Comparison of ENCODE assay signal across 7 mouse cellular contexts in the genomic region with DNA sequence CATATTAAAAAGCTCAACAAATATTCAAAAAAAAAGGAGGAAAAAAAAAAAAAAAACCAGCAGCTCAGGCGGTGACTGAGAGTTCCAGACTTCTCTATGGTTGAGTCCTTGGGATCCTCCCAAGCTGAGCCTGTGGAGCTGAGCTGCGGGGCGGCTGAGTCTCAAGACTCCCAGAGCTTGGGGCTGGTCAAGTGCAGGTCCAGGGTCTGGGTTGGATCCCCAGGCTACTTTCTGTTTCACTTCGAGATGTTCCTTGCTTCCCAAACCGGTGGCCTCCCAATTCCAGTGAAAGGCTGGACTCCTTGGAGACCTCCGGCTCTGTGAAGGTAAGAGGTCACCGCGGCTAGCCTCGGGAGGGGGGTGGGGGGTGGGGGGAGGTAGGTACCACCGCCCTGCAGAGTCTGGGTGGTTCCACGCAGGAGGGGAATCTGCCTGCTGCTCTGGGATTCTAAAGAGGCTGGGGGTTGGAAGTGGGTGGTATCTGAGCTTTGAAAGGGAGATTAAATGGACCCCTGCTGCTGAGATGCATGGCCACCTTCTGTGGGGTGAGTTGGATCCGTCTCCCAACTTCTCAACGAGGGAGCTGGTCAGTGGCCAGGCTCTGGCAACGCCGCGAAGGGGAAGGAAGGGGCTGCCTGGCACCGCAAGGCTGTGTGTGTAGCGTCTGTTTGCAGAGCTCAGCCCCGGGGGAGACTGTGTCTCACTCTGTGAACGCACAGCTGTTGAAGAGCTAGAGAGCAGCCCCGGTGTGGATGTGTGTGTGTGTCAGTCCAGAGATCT.
DNase-seq lines count a peak whose midpoint lies in the region; ATAC-seq and TF ChIP-seq lines count a peak whose summit lies in the region.

No protein-coding gene starts in this region.

- peak; percentile 47 for TF ChIP-seq POLR2A in embryonic fibroblast, embryonic 13.5 days (IDR thresholded peaks at IDR 0.05; ENCODE audit: low read depth, low read length)
- no peak for TF ChIP-seq POLR2A in liver, adult 2 months (IDR thresholded peaks at IDR 0.05; ENCODE audit: extremely low read depth, insufficient read depth, low read length)

- H3K4me3 ChIP-seq in embryonic fibroblast, embryonic 13.5 days (ENCODE audit: insufficient read depth, low read length): peak overlapping the region; percentile 47
- H3K4me3 ChIP-seq in heart, embryonic 14.5 days (ENCODE audit: control insufficient read depth in 1 of 2, insufficient read depth in 1 of 2, low read depth in 1 of 2, low read length in 2 of 2): peak overlapping the region; percentile 57 to 85
- H3K4me3 ChIP-seq in kidney, postnatal 0 days (replicated peaks; ENCODE audit: low read depth, low read length): peak overlapping the region; percentile 38
- peak overlapping the region; percentile 75 for H3K4me3 ChIP-seq in liver, adult 2 months (ENCODE audit: insufficient read depth, low read depth, low read length)
- peak overlapping the region; percentile 28 for H3K4me3 ChIP-seq in midbrain, embryonic 16.5 days (ENCODE audit: low read depth, low read length)

- H3K27me3 ChIP-seq in heart, embryonic 14.5 days (ENCODE audit: control insufficient read depth, insufficient read depth, low read length): no peaks in the 10 kb centered on the region
- no peaks in the 10 kb centered on the region for H3K27me3 ChIP-seq in kidney, postnatal 0 days (ENCODE audit: insufficient read depth, low read length)
- H3K27me3 ChIP-seq in liver, adult 2 months (ENCODE audit: control insufficient read depth, insufficient read depth, low read length): 0 out of 2 replicates have a peak, but pooled peaks cover 4% of the 10 kb centered on the region
- H3K27me3 ChIP-seq in midbrain, embryonic 16.5 days (ENCODE audit: control insufficient read depth, insufficient read depth, low read depth, low read length): no peaks in the 10 kb centered on the region

- no peaks in the 10 kb centered on the region for H3K9me3 ChIP-seq in heart, embryonic 14.5 days (ENCODE audit: control insufficient read depth, low read length)
- no peaks in the 10 kb centered on the region for H3K9me3 ChIP-seq in kidney, postnatal 0 days (replicated peaks; ENCODE audit: low read length)
- no peaks in the 10 kb centered on the region for H3K9me3 ChIP-seq in midbrain, embryonic 16.5 days (replicated peaks; ENCODE audit: control insufficient read depth, low read length, poor library complexity, severe bottlenecking)

- peak; percentile 12 for DNase-seq in c-Kit-positive CD71-negative TER-119-negative erythroid progenitor cells, embryonic 14.5 days (ENCODE audit: low read depth)
- DNase-seq in kidney, postnatal 0 days (ENCODE audit: low spot score): peak; percentile 73
- DNase-seq in liver, adult 2 months (ENCODE audit: extremely low read depth, low read depth, low spot score): peak; percentile 1
- peak; percentile 22 to 70 for DNase-seq in spleen, postnatal 4 days (ENCODE audit: low spot score in 2 of 2)

- peak overlapping the region; percentile 85 for H3K4me2 ChIP-seq in heart, embryonic 14.5 days (ENCODE audit: low read length)
- H3K4me2 ChIP-seq in kidney, postnatal 0 days (ENCODE audit: low read length): peak overlapping the region; percentile 73
- H3K4me2 ChIP-seq in midbrain, embryonic 16.5 days (ENCODE audit: low read length): peak overlapping the region; percentile 56

- no peaks in the 10 kb centered on the region for H3K79me2 ChIP-seq in liver, adult 2 months (ENCODE audit: control insufficient read depth, insufficient read depth, low read length)

- H3K27ac ChIP-seq in embryonic fibroblast, embryonic 13.5 days (ENCODE audit: insufficient read depth, low read length): peak overlapping the region; percentile 45
- H3K27ac ChIP-seq in heart, embryonic 14.5 days (replicated peaks in 1 of 2; ENCODE audit: control insufficient read depth in 1 of 2, insufficient read depth in 1 of 2, low read depth in 2 of 2, low read length in 2 of 2): peak overlapping the region; percentile 7 to 27; a peak in 2 of 4 replicates
- H3K27ac ChIP-seq in kidney, postnatal 0 days: no peak overlapping the region
- H3K27ac ChIP-seq in liver, adult 2 months (replicated peaks; ENCODE audit: insufficient read depth, low read depth, low read length): 0 out of 2 replicates have a peak overlapping the region, but pooled peaks have one; percentile 24
- H3K27ac ChIP-seq in midbrain, embryonic 16.5 days (ENCODE audit: low read length): no peak overlapping the region

- peak; percentile 59 for ATAC-seq in heart, embryonic 14.5 days (ENCODE audit: insufficient number of reproducible peaks, insufficient read depth, low FRiP score, low read depth)
- ATAC-seq in kidney, postnatal 0 days (replicated peaks; ENCODE audit: low FRiP score, low read depth): 0 out of 2 replicates have a peak, but pooled peaks have one; percentile 21
- peak; percentile 88 for ATAC-seq in midbrain, embryonic 16.5 days

- H3K36me3 ChIP-seq in heart, embryonic 14.5 days (ENCODE audit: control insufficient read depth, insufficient read depth, low read length): no peaks in the 10 kb centered on the region
- H3K36me3 ChIP-seq in kidney, postnatal 0 days (ENCODE audit: insufficient read depth, low read length): no peaks in the 10 kb centered on the region
- H3K36me3 ChIP-seq in liver, adult 2 months (ENCODE audit: control insufficient read depth, insufficient read depth, low read length): no peaks in the 10 kb centered on the region
- H3K36me3 ChIP-seq in midbrain, embryonic 16.5 days (ENCODE audit: control insufficient read depth, insufficient read depth, low read length): no peaks in the 10 kb centered on the region

- no peak for TF ChIP-seq CTCF in embryonic fibroblast, embryonic 13.5 days (IDR thresholded peaks at IDR 0.05; ENCODE audit: borderline replicate concordance, insufficient read depth, low read length)
- TF ChIP-seq CTCF in kidney, postnatal 0 days (IDR thresholded peaks at IDR 0.05; ENCODE audit: low read depth): no peak
- no peak for TF ChIP-seq CTCF in liver, adult 2 months (IDR thresholded peaks at IDR 0.05; ENCODE audit: low read depth, low read length)

- peak overlapping the region; percentile 73 for H3K9ac ChIP-seq in heart, embryonic 14.5 days (ENCODE audit: low read length)
- peak overlapping the region; percentile 50 for H3K9ac ChIP-seq in kidney, postnatal 0 days (ENCODE audit: low read depth, low read length)
- H3K9ac ChIP-seq in liver, adult 2 months (ENCODE audit: low read depth, low read length): peak overlapping the region; percentile 57
- H3K9ac ChIP-seq in midbrain, embryonic 16.5 days (ENCODE audit: low read depth, low read length): peak overlapping the region; percentile 35; the same call in 1 of the 2 replicates

- H3K4me1 ChIP-seq in embryonic fibroblast, embryonic 13.5 days (ENCODE audit: control insufficient read depth, insufficient read depth, low read length): peaks cover 2% of the 10 kb centered on the region; the same call in 1 of the 2 replicates
- peaks cover 0 to 4% of the 10 kb centered on the region in 2 experiments; a peak in 2 of 4 replicates for H3K4me1 ChIP-seq in heart, embryonic 14.5 days (ENCODE audit: control insufficient read depth in 2 of 2, insufficient read depth in 2 of 2, low read length in 2 of 2)
- no peaks in the 10 kb centered on the region for H3K4me1 ChIP-seq in kidney, postnatal 0 days (replicated peaks; ENCODE audit: insufficient read depth, low read length)
- no peaks in the 10 kb centered on the region for H3K4me1 ChIP-seq in liver, adult 2 months (ENCODE audit: control insufficient read depth, insufficient read depth, low read length)
- H3K4me1 ChIP-seq in midbrain, embryonic 16.5 days (ENCODE audit: control insufficient read depth, insufficient read depth, low read length): peaks cover 9% of the 10 kb centered on the region

- WGBS in heart, embryonic 14.5 days: 3% methylated on average over 21 of the region's 21 CpGs
- WGBS in kidney, postnatal 0 days: 4% methylated on average over 21 of the region's 21 CpGs
- WGBS in liver, adult 2 months: 4% methylated on average over 21 of the region's 21 CpGs
- WGBS in midbrain, embryonic 16.5 days: 3% methylated on average over 21 of the region's 21 CpGs

Comparison
In these comparisons a context has a peak if more than half of its experiments do, and no peak if none do; other contexts are left out.
1. DNase-seq: peak in every context shown above with its lines; median percentile 73 in kidney, postnatal 0 days; 46 in spleen, postnatal 4 days; 12 in c-Kit-positive CD71-negative TER-119-negative erythroid progenitor cells, embryonic 14.5 days; 1 in liver, adult 2 months.
2. H3K27ac ChIP-seq: peak in embryonic fibroblast, embryonic 13.5 days (single experiment), heart, embryonic 14.5 days (2 of 2) and liver, adult 2 months (single experiment); none in kidney, postnatal 0 days (single experiment) and midbrain, embryonic 16.5 days (single experiment).
3. ATAC-seq: peak in every context shown above with its lines; median percentile 88 in midbrain, embryonic 16.5 days; 59 in heart, embryonic 14.5 days; 21 in kidney, postnatal 0 days.
4. Peak in every context shown above with its lines, with median percentiles within 50 percentile points of each other: H3K4me3 ChIP-seq, H3K4me2 ChIP-seq and H3K9ac ChIP-seq.